Mouse (Mus musculus): ENCODE data around the gene Smyd2. TPM values are rescaled to one million over a fixed set of nuclear protein-coding genes. Genes with fewer than 3 reads are reported as not detected.
A peak's percentile ranks its signal among the peaks of the same experiment; 100 is the strongest.

Smyd2 gene
- total and polyA plus RNA-seq, 3 experiments: 140 to 146 TPM; not detected in 1

DNA sequence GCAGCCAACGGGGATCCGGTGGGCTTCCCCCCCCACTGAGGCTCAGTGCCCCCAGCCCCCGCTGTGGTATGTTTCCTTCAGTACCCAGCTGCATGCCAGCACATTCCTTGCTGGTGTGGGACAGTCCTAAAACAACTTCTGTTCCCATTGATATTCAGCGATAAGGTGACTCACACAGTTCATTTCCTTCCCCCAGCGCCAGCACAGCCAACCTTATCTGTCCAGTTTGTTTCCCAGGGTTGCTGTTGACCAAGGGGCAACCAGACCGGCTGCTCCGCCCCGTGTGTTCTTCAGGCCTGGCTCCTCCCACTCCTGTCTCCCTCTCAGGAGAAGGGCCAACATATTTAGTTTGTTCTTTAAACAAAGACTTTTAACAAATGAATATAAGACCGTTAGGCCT lies 54.7 kb downstream of the Smyd2 start (continued):
- TF ChIP-seq MAX (IDR thresholded peaks at IDR 0.05; ENCODE audit: low read length) (peak; percentile 35; the same call in 1 of the 2 replicates), POLR2AphosphoS2 (IDR thresholded peaks at IDR 0.05; ENCODE audit: low read length) (no peak), USF2 (IDR thresholded peaks at IDR 0.05; ENCODE audit: borderline replicate concordance in 1 of 2, insufficient read depth in 1 of 2, low read depth in 1 of 2, low read length in 2 of 2) (no peak), RCOR1 (IDR thresholded peaks at IDR 0.05; ENCODE audit: low read depth, low read length) (0 out of 2 replicates have a peak, but pooled peaks have one; percentile 53), NRF1 (IDR thresholded peaks at IDR 0.05; ENCODE audit: insufficient read depth, low read depth, low read length, poor library complexity, severe bottlenecking) (no peak), MAZ (IDR thresholded peaks at IDR 0.05; ENCODE audit: low read depth, low read length) (0 out of 2 replicates have a peak, but pooled peaks have one; percentile 44), JUND (IDR thresholded peaks at IDR 0.05; ENCODE audit: low read depth, low read length) (peak; percentile 56; the same call in 1 of the 2 replicates), TCF12 (IDR thresholded peaks at IDR 0.05; ENCODE audit: low read depth, low read length) (peak; percentile 56), RAD21 (IDR thresholded peaks at IDR 0.05; ENCODE audit: low read depth, low read length) (no peak), ZMIZ1 (IDR thresholded peaks at IDR 0.05; ENCODE audit: low read depth, low read length) (no peak)

DNA sequence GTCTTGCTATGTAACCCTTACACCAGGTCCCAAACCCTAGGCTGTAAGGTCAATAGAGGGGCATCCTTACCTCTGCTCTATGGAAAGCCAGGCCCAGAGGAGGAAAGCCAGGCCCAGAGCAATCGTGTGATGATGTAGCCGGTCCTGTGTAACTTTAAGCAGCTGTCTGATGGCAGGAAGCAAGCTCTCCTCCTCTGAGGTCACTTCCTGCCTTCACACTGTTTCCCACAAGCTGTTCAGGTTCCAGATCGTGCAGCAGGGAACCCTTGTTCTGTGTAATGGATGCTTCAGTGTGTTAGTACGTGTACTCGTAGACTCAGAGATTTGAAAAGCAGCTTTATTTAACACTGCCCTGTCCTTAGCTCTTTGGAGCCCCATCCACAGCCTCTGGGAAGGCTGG lies 55.1 kb downstream of the Smyd2 start:
- Histone ChIP-seq H3K79me2 (ENCODE audit: control insufficient read depth, insufficient read depth, low read length, poor library complexity) (no peaks in the 10 kb centered on the region), H3K4me1 (ENCODE audit: control insufficient read depth in 1 of 2, insufficient read depth in 2 of 2, low read length in 2 of 2) (peaks cover 5 to 15% of the 10 kb centered on the region in 2 experiments), H3K9me3 (replicated peaks; ENCODE audit: insufficient read depth, low read length) (no peaks in the 10 kb centered on the region), H3K4me3 (ENCODE audit: control insufficient read depth in 1 of 2, insufficient read depth in 1 of 2, low read depth in 2 of 2, low read length in 2 of 2) (peak overlapping the region; percentile 45 to 61), H3K36me3 (ENCODE audit: control insufficient read depth in 1 of 2, insufficient read depth in 2 of 2, low read length in 2 of 2) (peaks cover 0 to 9% of the 10 kb centered on the region in 2 experiments; a peak in 2 of 4 replicates), H3K27me3 (ENCODE audit: control insufficient read depth in 1 of 2, insufficient read depth in 2 of 2, low read length in 2 of 2) (no peaks in the 10 kb centered on the region), H3K9ac (ENCODE audit: control insufficient read depth, low read depth, low read length, poor library complexity, severe bottlenecking) (peak overlapping the region; percentile 36), H3K27ac (ENCODE audit: control insufficient read depth, low read depth, low read length) (peak overlapping the region; percentile 70)
- peak; percentile 74 for DNase-seq (ENCODE audit: low read depth, low spot score)
- TF ChIP-seq SIN3A (IDR thresholded peaks at IDR 0.05; ENCODE audit: low read length) (peak; percentile 29; the same call in 1 of the 2 replicates), POLR2A (IDR thresholded peaks at IDR 0.05; ENCODE audit: control insufficient read depth in 1 of 2, insufficient read depth in 1 of 2, low read depth in 1 of 2, low read length in 2 of 2, poor library complexity in 1 of 2) (peak; percentile 42 to 57; a peak in 3 of 4 replicates), NRF1 (IDR thresholded peaks at IDR 0.05; ENCODE audit: insufficient read depth, low read depth, low read length, poor library complexity, severe bottlenecking) (no peak), ZNF384 (IDR thresholded peaks at IDR 0.05; ENCODE audit: low read depth, low read length) (no peak), MAFK (IDR thresholded peaks at IDR 0.05; ENCODE audit: borderline replicate concordance, low read depth, low read length) (no peak), GATA1 (IDR thresholded peaks at IDR 0.05; ENCODE audit: low read depth, low read length) (no peak), MYC (IDR thresholded peaks at IDR 0.05; ENCODE audit: low read depth, low read length) (no peak), RAD21 (IDR thresholded peaks at IDR 0.05; ENCODE audit: low read depth, low read length) (no peak), HCFC1 (IDR thresholded peaks at IDR 0.05; ENCODE audit: low read depth, low read length) (peak; percentile 65), POLR2AphosphoS2 (IDR thresholded peaks at IDR 0.05; ENCODE audit: low read length) (no peak), USF1 (IDR thresholded peaks at IDR 0.05; ENCODE audit: low read depth, low read length) (no peak), NELFE (IDR thresholded peaks at IDR 0.05; ENCODE audit: low read depth, low read length) (peak; percentile 45; the same call in 1 of the 2 replicates), E2F4 (IDR thresholded peaks at IDR 0.05; ENCODE audit: borderline replicate concordance, low read depth, low read length) (no peak)

All from MEL (cell line).